Mouse (Mus musculus): ENCODE measurements at regions not wholly inside any gene's neighbourhood (a gene's known extent, or its start where the extent isn't known, plus 50 kb on each side); places are given as distances from the start of the nearest gene placed in this dataset.

DNA sequence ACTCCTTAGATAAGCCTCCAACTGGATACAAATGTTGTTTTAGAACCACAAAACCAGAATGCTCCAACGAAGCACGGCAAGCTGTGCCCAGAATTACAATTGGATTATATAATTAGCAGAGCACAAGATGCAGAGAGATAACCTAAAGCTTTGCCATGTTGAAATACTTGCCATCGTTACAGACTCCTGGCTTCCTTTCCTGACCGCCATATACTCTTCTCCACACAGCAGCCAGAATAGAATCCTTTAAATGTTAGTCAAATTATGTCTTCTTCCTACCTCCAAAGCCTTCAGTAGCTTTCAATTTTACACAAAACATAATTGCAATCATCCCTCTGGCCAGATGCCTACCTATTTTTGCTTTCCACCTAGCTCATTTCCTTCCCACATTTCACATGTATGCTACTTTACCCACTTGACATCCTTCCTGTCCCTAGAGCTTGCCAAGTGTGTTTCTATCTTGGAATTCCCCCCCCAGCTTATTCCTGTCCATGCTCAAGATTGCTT lies 52.8 kb upstream of the G2e3 start:
- DNase-seq = no peak
- intact Hi-C loops (cut with DNase I) = no loop called here

DNA sequence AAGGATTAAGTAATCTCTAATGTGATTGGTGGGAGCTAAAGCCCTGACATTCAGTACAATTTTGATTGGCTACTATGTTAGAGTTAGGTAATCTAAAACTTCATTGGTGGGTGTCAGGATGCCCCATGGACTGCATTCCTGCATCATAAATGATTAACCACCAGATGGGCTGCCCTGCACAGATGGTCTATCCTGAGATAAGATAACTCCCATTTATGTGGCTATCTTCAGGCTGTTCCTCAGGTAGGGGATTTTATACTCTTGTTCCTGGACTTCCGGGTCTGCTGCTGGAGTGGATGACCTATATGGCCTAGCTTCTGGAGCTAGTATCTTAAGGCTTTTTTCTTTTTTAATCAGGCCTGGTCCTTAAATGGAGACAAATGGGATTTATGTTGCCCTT lies 69.5 kb upstream of the G2e3 start:
- DNase-seq = no peak
- intact Hi-C loops (cut with DNase I) = no loop called here

GRCm38 (mm10) chr12:51275818-51276538 lies 71.9 kb upstream of the G2e3 start:
- DNase-seq = peak in 1 of 2 experiments; percentile 17
- intact Hi-C loops (cut with DNase I) = no loop called here

- intact Hi-C loops (cut with DNase I) = no loop called here
- no peak for DNase-seq
These were observed 74.4 kb upstream of the G2e3 start for GRCm38 (mm10) chr12:51273486-51273885.

DNA sequence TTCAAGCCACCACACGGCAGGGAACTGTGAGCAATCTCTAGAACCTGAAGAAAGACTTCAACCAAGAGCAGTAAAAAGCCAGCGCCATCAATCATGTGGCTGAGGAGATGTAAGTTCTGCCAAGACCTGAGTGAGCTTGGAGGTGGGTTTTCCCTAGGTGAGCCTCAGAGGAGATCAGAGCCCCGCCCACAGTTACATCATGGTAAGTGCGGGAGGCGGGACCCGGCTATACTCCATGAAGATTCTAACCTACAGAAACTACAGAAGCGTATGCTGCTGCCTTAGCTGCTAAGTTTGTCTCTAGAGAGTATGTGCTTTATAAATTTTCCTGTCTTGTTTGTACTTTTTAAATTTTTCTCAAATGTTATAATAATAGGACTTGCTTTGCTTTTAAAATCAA lies 105.0 kb upstream of the G2e3 start:
- DNase-seq = no peak
- intact Hi-C loops (cut with DNase I) = no loop called here

DNA sequence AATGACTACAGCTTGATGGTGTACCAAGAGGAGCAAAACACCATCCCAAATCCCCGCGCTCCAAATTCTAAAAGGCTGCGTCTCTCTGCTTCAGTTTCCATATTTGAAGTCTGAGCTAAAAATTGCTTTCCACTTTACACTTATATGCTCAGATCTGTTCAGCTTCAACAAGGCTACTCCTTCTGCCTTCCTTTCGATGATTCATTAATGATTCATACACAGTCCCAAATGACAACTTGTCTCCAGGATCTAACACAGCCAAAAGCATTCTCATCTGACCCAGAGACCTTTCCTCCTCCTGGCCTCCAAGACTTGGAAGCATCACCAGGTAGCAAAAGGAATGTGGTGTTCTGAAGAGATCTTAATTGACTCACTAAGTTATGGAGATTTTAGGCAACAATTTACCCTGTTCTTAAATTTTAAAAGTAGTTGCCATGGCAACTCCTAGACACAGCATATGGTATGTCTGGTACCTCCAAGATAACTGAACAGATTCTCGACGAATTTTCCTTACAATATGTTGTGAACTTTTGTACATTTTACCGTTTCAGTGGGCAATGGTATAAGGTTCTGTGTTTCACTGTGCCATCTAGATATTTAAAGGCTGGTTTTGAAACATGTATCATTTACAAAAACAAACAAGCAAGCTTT lies 106.6 kb upstream of the G2e3 start:
- intact Hi-C loops (cut with DNase I) = no loop called here
- DNase-seq = no peak

DNA sequence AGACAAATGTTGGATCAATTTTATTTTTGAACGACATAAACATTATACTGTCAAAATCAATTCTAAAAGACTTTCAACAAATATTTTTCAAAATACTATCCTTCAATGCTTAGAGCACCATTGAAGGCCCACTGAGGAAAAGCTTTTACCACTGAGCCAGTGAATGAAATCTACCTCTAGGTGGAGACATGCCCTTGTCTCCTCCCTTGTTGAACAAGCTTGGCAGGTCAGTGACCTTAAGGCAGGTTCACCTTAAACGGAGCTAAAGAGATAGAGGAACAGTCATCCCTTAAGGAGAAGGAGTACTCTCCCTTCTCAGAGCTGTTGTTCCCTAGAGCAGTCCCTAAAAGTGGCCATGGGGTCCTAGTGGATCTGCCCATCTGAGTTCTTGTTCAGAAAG lies 136.2 kb upstream of the G2e3 start:
- intact Hi-C loops (cut with DNase I) = no loop called here
- no peak for DNase-seq

DNA sequence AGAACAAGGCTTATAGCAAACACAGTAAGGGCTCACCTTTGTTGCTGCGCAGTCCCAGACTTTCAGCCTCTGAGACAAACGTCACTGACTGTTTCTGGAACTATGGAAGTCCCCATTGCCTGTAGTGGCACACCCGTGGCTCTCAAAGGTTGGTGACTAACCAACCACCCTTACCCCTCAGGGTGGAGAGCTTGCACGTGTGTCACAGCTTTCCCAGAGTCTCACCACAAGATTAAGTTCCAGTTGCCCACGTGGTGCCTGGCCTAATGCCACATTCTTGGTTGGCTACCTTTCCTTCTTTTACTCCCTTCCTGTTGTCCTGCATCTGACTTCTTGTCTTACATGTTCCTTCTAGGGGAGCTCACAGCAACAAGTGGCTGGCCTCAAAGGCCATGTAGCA lies 151.6 kb upstream of the G2e3 start:
- no peak for DNase-seq
- intact Hi-C loops (cut with DNase I) = no loop called here

- intact Hi-C loops (cut with DNase I) = no loop called here
- no peak for DNase-seq
These were observed 152.7 kb upstream of the G2e3 start for GRCm38 (mm10) chr12:51195136-51195535.

DNA sequence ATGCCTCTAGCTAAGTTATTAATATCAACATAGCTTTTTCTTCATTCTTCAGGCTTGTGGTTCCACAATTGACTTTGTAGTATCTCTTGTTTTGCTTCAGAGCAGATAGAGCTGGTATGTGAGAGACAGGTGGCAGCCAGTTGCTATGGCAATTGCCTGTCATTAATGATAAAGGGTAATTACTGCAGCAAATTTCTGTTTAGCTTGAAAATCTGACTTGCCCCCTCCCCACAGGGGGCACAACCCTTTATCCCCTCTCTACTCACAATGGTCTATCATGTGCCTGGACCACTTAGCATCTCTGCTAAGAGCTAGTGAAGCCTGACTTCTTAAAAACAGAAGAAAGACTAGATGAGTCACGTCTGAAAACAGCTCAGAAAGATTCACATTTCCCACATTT lies 157.1 kb upstream of the G2e3 start:
- intact Hi-C loops (cut with DNase I) = no loop called here
- DNase-seq = no peak

GRCm38 (mm10) chr12:51190186-51190585 lies 157.7 kb upstream of the G2e3 start:
- intact Hi-C loops (cut with DNase I) = no loop called here
- DNase-seq = no peak

- DNase-seq = no peak
- intact Hi-C loops (cut with DNase I) = loop anchor here (2.0 to 5.0 kb wide), 2 partner anchors 876 to 1815 kb away; no protein-coding TSS in a partner anchor
These were observed 159.6 kb upstream of the G2e3 start for GRCm38 (mm10) chr12:51188229-51188628.

GRCm38 (mm10) chr12:51187726-51188125 lies 160.1 kb upstream of the G2e3 start:
- DNase-seq = no peak
- intact Hi-C loops (cut with DNase I) = loop anchor here (2.0 to 5.0 kb wide), 2 partner anchors 875 to 1815 kb away; no protein-coding TSS in a partner anchor

DNA sequence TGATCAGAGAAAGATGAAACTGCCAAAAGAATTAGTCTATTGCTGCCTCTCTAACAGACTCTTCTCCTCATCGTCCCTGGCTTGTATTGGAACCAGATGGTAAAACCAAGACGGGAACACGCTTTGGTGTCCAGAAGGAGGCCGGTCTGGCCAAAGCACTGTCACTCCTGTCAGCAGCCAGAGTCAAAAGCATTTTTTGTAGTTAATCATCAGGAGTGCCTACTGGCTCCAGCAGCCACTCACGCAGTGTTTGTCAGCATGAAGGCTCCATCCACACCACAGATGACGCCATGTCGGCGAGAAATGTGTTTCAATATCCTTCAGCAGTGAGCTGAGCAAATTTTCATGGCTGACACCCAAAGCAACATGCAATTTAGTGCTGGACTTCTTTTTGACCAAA lies 162.1 kb upstream of the G2e3 start:
- intact Hi-C loops (cut with DNase I) = loop anchor here (5.0 kb wide), 1 partner anchor 873 kb away; no protein-coding TSS in a partner anchor
- no peak for DNase-seq

DNA sequence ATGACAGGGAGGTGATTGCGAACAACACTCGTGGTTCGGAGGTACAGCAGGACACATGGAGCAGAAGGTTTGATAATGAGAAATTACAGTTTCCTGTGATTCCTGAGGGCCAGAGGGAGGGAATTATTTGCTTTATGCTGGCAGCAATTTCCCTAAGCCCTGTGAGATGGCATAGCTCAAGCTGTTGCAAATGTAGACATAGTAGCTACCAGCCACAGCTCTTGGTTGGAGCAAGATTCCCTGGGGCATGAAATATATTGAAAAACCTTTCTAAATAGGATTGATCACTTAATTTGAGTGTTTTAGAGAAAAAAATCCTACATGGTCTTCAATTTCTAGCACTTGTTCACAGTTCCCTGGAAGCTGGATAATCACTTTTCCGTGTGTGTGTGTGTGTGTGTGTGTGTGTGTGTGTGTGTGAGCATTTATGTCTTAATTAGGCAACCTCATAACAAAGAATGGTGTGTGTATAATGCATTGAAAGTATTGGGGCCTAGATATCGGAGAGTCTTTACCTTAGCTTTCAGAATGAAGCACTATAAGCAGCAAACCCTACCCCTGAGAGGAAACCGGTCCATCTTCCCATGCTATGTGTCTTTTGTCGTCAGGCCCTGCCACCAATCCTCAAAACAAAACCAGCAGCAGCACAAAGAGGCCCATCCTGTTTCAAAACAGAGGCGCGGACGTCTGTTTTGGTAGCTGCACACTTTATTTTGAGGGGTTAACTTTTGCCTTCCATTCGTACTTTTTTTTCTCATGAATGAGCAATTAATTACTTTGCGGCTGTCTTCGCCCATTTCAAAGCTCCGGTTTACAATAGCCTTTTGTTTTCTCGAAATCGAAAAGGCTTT lies 172.7 kb upstream of the G2e3 start:
- intact Hi-C loops (cut with DNase I) = no loop called here
- no peak for DNase-seq

DNA sequence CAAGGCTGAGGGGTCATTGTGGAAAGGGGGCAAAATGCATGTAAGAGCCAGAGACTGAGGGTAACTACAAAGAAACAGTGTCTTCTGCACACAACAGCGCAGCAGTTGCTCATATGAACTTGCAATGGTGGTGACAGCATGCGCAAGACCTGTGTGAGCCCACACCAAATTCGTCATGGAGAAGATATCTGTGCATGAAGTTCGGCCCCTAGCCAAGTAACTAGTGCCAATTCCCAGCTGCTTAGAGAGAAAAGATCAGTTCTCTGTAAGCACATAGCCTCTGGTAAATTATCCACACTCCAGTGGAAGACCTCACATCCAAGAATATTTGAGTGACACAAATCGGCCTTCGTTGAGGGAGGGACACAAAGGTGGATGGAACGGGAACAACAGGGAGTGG lies 182.7 kb upstream of the G2e3 start:
- intact Hi-C loops (cut with DNase I) = no loop called here
- DNase-seq = no peak

GRCm38 (mm10) chr12:51160995-51161394 lies 186.9 kb upstream of the G2e3 start:
- intact Hi-C loops (cut with DNase I) = no loop called here

GRCm38 (mm10) chr12:51160122-51160521 lies 187.7 kb upstream of the G2e3 start:
- DNase-seq = no peak
- intact Hi-C loops (cut with DNase I) = no loop called here

More at GRCm38 (mm10) chr12:51160995-51161394, 186.9 kb upstream of the G2e3 start:
- DNase-seq = no peak

GRCm38 (mm10) chr12:51147963-51148362 lies 199.9 kb upstream of the G2e3 start:
- no peak for DNase-seq
- intact Hi-C loops (cut with DNase I) = no loop called here

DNA sequence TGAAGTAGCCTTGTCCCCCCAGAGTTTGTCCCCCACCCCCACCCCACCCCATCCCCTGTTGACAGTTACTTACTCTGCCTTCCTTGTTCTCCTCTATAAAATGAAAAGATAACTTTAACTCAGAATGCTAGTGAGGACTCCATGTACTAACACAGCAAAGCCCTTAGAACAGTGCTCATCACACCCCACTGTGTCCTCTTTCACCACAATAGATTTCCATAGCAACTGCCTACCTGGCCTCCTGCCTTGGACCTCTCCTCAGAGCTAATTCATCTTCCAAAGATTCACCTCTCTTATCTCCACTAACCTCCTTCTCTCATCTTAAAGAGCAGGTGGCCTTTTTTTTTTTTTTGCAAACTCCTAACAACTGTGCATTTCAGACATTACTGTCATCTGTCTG lies 204.0 kb upstream of the G2e3 start:
- DNase-seq = no peak
- intact Hi-C loops (cut with DNase I) = no loop called here

DNA sequence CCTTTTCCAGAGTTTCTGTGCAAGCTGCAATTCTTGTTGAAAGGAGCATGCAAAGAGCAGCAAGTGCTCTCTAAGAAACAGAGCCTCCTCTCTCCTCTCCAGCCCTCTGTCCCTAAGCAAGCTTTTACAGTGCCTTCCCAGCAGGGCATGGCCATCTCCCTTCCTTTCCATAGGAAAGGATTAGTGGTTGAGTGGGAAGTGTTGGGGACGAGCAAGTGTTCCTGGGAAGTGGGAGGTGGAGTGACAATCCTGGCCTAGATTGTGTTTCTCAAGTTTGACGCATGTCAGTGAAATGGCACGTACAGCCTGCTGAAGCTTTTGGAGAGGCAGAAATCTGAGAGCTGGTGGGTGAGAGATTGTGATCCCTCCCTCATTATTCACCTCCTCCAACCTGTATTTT lies 204.7 kb upstream of the G2e3 start:
- intact Hi-C loops (cut with DNase I) = no loop called here

More for the DNA sequence above, 204.7 kb upstream of the G2e3 start:
- no peak for DNase-seq
